Mouse (Mus musculus): ENCODE results near the gene Gm13698. TPM values are rescaled to one million over a fixed set of nuclear protein-coding genes. Genes with fewer than 3 reads are reported as not detected.
"Not testable (repeated sequence)": the region's sequence is repeated elsewhere in the genome, so short reads cannot be mapped to it uniquely, and the experiment has no call there.

Gene Gm13698
- not detected in 2 replicates for polyA plus RNA-seq (2014; fragmentation: Nextera tagmentation; extraction: Ambion mirVana)

DNA sequence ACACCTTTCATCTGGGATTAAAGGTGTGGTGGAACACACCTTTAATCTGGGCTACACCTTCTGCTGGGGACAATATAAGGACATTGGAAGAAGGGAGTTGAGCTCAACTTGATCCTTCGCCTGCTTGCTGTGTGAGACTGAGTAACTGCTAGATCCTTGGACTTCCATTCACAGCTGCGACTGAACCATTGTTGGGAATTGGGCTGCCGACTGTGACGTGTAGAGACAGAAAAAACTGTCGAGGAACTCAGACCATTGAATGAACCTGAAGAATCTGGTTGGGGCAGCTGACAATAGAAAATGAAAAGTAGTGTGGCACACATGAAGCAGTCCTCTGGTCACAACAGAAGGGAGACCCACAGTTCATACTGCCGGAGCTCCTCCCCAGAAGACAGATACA, at the start of gene Gm13698:
Gene Gm13698, plus strand, starts transcription at position 301 of the 400 bp plus-strand sequence.
- H3K4me3 ChIP-seq (ENCODE audit: low read depth, low read length); H3K36me3 ChIP-seq (ENCODE audit: control insufficient read depth, insufficient read depth, low read length); H3K4me2 ChIP-seq (ENCODE audit: low read depth, low read length); H3K9ac ChIP-seq (replicated peaks; ENCODE audit: low read depth, low read length); H3K9me3 ChIP-seq (ENCODE audit: control insufficient read depth, low read length); H3K4me1 ChIP-seq (ENCODE audit: control insufficient read depth, insufficient read depth, low read length); H3K27me3 ChIP-seq (ENCODE audit: control insufficient read depth, insufficient read depth, low read length); H3K27ac ChIP-seq (ENCODE audit: low read depth, low read length); ATAC-seq (ENCODE audit: low read depth): not testable (repeated sequence)
- WGBS = no CpG with 5 or more reads among the region's 6 CpGs

DNA sequence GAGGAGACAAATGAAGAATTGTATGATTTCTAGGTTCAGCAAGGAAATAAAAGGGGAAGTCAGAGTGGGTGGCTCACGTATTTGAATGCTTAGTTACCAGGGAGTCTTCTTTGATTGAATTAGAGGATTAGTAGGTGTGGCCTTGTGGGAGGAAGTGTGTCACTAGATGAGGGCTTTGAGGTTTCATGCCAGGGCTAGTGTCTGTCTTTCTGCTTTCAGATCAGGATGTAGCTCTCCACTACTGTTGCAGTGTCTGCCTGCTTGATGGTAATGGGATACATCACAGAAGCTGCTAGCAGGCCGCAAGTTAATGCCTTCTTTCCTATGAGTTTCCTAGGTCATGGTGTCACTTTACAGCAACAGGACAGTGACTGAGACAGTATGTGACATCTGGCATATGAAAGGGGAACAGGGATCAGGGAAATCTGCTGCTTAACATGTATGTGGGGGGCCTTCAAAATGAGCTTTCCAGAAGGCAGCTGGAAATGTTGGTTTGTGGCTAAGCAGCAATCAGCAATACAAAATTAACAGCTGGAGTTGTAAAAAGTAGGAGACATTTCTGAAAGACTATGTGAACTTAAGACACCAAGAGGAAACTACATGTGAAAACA, 25.9 kb upstream of the Gm13698 start:
- Histone ChIP-seq H3K4me1 (ENCODE audit: control insufficient read depth, insufficient read depth, low read length) (no peaks in the 10 kb centered on the region), H3K9me3 (ENCODE audit: control insufficient read depth, low read length) (no peaks in the 10 kb centered on the region), H3K27ac (ENCODE audit: low read depth, low read length) (no peak overlapping the region), H3K27me3 (ENCODE audit: control insufficient read depth, insufficient read depth, low read length) (no peaks in the 10 kb centered on the region), H3K9ac (replicated peaks; ENCODE audit: low read depth, low read length) (no peak overlapping the region), H3K4me2 (ENCODE audit: low read depth, low read length) (no peak overlapping the region), H3K4me3 (ENCODE audit: low read depth, low read length) (no peak overlapping the region), H3K36me3 (ENCODE audit: control insufficient read depth, insufficient read depth, low read length) (no peaks in the 10 kb centered on the region)
- WGBS = 68% methylated on average over 2 of the region's 2 CpGs
- no peak for ATAC-seq (ENCODE audit: low read depth)

DNA sequence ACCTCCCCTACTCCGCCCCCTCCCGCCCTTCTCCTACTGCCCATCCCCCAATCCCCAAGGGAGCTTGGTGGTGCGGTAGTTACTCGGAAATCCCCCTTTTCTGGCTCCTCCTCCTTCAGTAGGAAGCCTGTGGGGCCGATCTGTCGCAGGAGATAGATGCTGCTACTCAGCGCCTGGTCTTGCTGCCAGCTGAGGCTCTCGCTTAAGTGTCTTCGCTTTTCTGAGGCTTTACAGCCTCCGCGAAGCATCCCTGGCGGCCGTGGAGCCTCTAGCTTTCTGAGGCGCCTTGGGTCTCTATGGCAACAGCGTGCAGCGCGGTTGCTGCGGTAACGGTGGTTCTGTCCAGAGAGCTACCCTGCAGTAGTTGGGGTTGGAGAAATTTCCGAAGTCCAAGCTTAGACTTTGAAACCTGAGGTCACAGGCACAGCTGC, 14.5 kb upstream of the Gm13698 start, which contains the start of gene Zswim2:
Gene Zswim2, minus strand, starts transcription at position 298 of the 431 bp plus-strand sequence.
- peak; percentile 100 for ATAC-seq (ENCODE audit: low read depth)
- Histone ChIP-seq H3K36me3 (ENCODE audit: control insufficient read depth, insufficient read depth, low read length) (no peaks in the 10 kb centered on the region), H3K4me2 (ENCODE audit: low read depth, low read length) (peak within 1 kb of the TSS; percentile 54), H3K27me3 (ENCODE audit: control insufficient read depth, insufficient read depth, low read length) (no peaks in the 10 kb centered on the region), H3K9ac (replicated peaks; ENCODE audit: low read depth, low read length) (no peak within 1 kb of the TSS), H3K27ac (ENCODE audit: low read depth, low read length) (peak within 1 kb of the TSS; percentile 44; the same call in 1 of the 2 replicates), H3K4me3 (ENCODE audit: low read depth, low read length) (peak within 1 kb of the TSS; percentile 28), H3K4me1 (ENCODE audit: control insufficient read depth, insufficient read depth, low read length) (no peaks in the 10 kb centered on the region), H3K9me3 (ENCODE audit: control insufficient read depth, low read length) (no peaks in the 10 kb centered on the region)
- WGBS = 1% methylated on average over 20 of the region's 20 CpGs

DNA sequence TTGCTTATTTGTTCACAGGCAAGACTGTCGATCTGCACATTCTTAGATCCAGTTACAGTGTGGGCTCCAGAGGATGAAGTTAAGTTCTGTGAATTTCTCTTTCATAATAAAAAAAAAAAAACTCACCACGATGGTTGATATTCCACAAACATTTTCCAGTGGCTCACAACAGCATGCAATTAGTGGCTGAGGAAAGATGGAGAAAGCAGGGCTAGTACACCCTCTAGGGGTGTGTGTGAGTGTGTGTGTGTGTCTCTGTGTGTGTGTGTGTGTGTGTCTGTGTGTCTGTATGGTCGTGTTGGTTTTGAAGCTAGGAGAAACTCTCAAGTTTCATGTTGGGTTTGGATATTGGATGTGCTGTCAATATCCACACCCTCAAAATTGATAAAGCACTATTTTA, 14.1 kb upstream of the Gm13698 start:
- H3K4me3 ChIP-seq (ENCODE audit: low read depth, low read length) = peak overlapping the region; percentile 28; the same call in 1 of the 2 replicates
- 52% methylated on average over 3 of the region's 3 CpGs for WGBS
- H3K4me1 ChIP-seq (ENCODE audit: control insufficient read depth, insufficient read depth, low read length) = no peaks in the 10 kb centered on the region
- no peaks in the 10 kb centered on the region for H3K36me3 ChIP-seq (ENCODE audit: control insufficient read depth, insufficient read depth, low read length)
- peak overlapping the region; percentile 54 for H3K4me2 ChIP-seq (ENCODE audit: low read depth, low read length)
- H3K9ac ChIP-seq (replicated peaks; ENCODE audit: low read depth, low read length) = no peak overlapping the region
- no peaks in the 10 kb centered on the region for H3K9me3 ChIP-seq (ENCODE audit: control insufficient read depth, low read length)
- H3K27ac ChIP-seq (ENCODE audit: low read depth, low read length) = no peak overlapping the region
- ATAC-seq (ENCODE audit: low read depth) = peak; percentile 54
- no peaks in the 10 kb centered on the region for H3K27me3 ChIP-seq (ENCODE audit: control insufficient read depth, insufficient read depth, low read length)

DNA sequence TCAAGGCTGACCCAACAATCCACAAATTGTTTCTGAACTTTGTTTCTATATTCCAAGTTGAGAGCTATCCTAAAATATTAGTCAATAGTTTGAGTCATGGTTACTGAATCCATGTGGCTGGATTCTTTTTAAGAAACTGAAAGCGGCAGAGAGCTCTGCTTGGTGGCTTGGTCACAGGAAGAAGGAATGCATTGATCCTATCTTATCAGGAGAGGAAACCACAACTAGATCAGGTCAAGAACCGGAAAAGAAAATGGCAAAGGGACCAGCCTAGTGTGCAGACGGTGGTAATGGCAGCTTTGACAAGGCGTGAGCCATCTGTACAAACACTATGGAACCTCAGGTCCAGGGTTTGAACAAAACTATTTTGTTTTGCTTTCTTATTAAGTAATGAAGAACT, 13.7 kb upstream of the Gm13698 start:
- H3K4me3 ChIP-seq (ENCODE audit: low read depth, low read length) = no peak overlapping the region
- no peaks in the 10 kb centered on the region for H3K27me3 ChIP-seq (ENCODE audit: control insufficient read depth, insufficient read depth, low read length)
- H3K9me3 ChIP-seq (ENCODE audit: control insufficient read depth, low read length) = no peaks in the 10 kb centered on the region
- H3K4me2 ChIP-seq (ENCODE audit: low read depth, low read length) = no peak overlapping the region
- no peaks in the 10 kb centered on the region for H3K4me1 ChIP-seq (ENCODE audit: control insufficient read depth, insufficient read depth, low read length)
- no peak for ATAC-seq (ENCODE audit: low read depth)
- no peak overlapping the region for H3K27ac ChIP-seq (ENCODE audit: low read depth, low read length)
- whole genome bisulfite sequencing = 79% methylated on average over 4 of the region's 4 CpGs
- no peak overlapping the region for H3K9ac ChIP-seq (replicated peaks; ENCODE audit: low read depth, low read length)
- H3K36me3 ChIP-seq (ENCODE audit: control insufficient read depth, insufficient read depth, low read length) = no peaks in the 10 kb centered on the region

DNA sequence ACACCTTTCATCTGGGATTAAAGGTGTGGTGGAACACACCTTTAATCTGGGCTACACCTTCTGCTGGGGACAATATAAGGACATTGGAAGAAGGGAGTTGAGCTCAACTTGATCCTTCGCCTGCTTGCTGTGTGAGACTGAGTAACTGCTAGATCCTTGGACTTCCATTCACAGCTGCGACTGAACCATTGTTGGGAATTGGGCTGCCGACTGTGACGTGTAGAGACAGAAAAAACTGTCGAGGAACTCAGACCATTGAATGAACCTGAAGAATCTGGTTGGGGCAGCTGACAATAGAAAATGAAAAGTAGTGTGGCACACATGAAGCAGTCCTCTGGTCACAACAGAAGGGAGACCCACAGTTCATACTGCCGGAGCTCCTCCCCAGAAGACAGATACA, 5.7 kb downstream of the Gm13698 start, which contains the start of gene Gm13693:
Gene Gm13693, plus strand, starts transcription at position 301 of the 400 bp plus-strand sequence.
- not testable (repeated sequence) for H3K27me3 ChIP-seq (ENCODE audit: control insufficient read depth, insufficient read depth, low read length); H3K4me2 ChIP-seq (ENCODE audit: low read depth, low read length); H3K9ac ChIP-seq (replicated peaks; ENCODE audit: low read depth, low read length); H3K27ac ChIP-seq (ENCODE audit: low read depth, low read length); H3K4me1 ChIP-seq (ENCODE audit: control insufficient read depth, insufficient read depth, low read length); ATAC-seq (ENCODE audit: low read depth); H3K4me3 ChIP-seq (ENCODE audit: low read depth, low read length); H3K36me3 ChIP-seq (ENCODE audit: control insufficient read depth, insufficient read depth, low read length); H3K9me3 ChIP-seq (ENCODE audit: control insufficient read depth, low read length)
- no CpG with 5 or more reads among the region's 6 CpGs for WGBS

DNA sequence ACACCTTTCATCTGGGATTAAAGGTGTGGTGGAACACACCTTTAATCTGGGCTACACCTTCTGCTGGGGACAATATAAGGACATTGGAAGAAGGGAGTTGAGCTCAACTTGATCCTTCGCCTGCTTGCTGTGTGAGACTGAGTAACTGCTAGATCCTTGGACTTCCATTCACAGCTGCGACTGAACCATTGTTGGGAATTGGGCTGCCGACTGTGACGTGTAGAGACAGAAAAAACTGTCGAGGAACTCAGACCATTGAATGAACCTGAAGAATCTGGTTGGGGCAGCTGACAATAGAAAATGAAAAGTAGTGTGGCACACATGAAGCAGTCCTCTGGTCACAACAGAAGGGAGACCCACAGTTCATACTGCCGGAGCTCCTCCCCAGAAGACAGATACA, 11.5 kb downstream of the Gm13698 start, which contains the start of gene Gm13695:
Gene Gm13695, plus strand, starts transcription at position 301 of the 400 bp plus-strand sequence.
- H3K4me3 ChIP-seq (ENCODE audit: low read depth, low read length); ATAC-seq (ENCODE audit: low read depth); H3K27me3 ChIP-seq (ENCODE audit: control insufficient read depth, insufficient read depth, low read length); H3K9me3 ChIP-seq (ENCODE audit: control insufficient read depth, low read length); H3K9ac ChIP-seq (replicated peaks; ENCODE audit: low read depth, low read length); H3K4me1 ChIP-seq (ENCODE audit: control insufficient read depth, insufficient read depth, low read length); H3K4me2 ChIP-seq (ENCODE audit: low read depth, low read length); H3K27ac ChIP-seq (ENCODE audit: low read depth, low read length); H3K36me3 ChIP-seq (ENCODE audit: control insufficient read depth, insufficient read depth, low read length): not testable (repeated sequence)
- no CpG with 5 or more reads among the region's 6 CpGs for WGBS

DNA sequence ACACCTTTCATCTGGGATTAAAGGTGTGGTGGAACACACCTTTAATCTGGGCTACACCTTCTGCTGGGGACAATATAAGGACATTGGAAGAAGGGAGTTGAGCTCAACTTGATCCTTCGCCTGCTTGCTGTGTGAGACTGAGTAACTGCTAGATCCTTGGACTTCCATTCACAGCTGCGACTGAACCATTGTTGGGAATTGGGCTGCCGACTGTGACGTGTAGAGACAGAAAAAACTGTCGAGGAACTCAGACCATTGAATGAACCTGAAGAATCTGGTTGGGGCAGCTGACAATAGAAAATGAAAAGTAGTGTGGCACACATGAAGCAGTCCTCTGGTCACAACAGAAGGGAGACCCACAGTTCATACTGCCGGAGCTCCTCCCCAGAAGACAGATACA, 17.3 kb downstream of the Gm13698 start, which contains the start of gene Gm13696:
Gene Gm13696, plus strand, starts transcription at position 301 of the 400 bp plus-strand sequence.
- not testable (repeated sequence) for H3K27ac ChIP-seq (ENCODE audit: low read depth, low read length); H3K4me2 ChIP-seq (ENCODE audit: low read depth, low read length); H3K9ac ChIP-seq (replicated peaks; ENCODE audit: low read depth, low read length); H3K4me1 ChIP-seq (ENCODE audit: control insufficient read depth, insufficient read depth, low read length); H3K9me3 ChIP-seq (ENCODE audit: control insufficient read depth, low read length); ATAC-seq (ENCODE audit: low read depth); H3K36me3 ChIP-seq (ENCODE audit: control insufficient read depth, insufficient read depth, low read length); H3K27me3 ChIP-seq (ENCODE audit: control insufficient read depth, insufficient read depth, low read length); H3K4me3 ChIP-seq (ENCODE audit: low read depth, low read length)
- no CpG with 5 or more reads among the region's 6 CpGs for WGBS

DNA sequence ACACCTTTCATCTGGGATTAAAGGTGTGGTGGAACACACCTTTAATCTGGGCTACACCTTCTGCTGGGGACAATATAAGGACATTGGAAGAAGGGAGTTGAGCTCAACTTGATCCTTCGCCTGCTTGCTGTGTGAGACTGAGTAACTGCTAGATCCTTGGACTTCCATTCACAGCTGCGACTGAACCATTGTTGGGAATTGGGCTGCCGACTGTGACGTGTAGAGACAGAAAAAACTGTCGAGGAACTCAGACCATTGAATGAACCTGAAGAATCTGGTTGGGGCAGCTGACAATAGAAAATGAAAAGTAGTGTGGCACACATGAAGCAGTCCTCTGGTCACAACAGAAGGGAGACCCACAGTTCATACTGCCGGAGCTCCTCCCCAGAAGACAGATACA, 23.1 kb downstream of the Gm13698 start, which contains the start of gene Gm13694:
Gene Gm13694, plus strand, starts transcription at position 301 of the 400 bp plus-strand sequence.
- not testable (repeated sequence) for H3K27ac ChIP-seq (ENCODE audit: low read depth, low read length); H3K36me3 ChIP-seq (ENCODE audit: control insufficient read depth, insufficient read depth, low read length); H3K4me3 ChIP-seq (ENCODE audit: low read depth, low read length); H3K4me1 ChIP-seq (ENCODE audit: control insufficient read depth, insufficient read depth, low read length); H3K27me3 ChIP-seq (ENCODE audit: control insufficient read depth, insufficient read depth, low read length); ATAC-seq (ENCODE audit: low read depth); H3K9ac ChIP-seq (replicated peaks; ENCODE audit: low read depth, low read length); H3K4me2 ChIP-seq (ENCODE audit: low read depth, low read length); H3K9me3 ChIP-seq (ENCODE audit: control insufficient read depth, low read length)
- WGBS = no CpG with 5 or more reads among the region's 6 CpGs

Data from neural tube, embryonic 14.5 days (tissue).